Mouse (Mus musculus) hindbrain, embryonic 11.5 days (tissue): ENCODE results near the gene Cpxm2. TPM values are rescaled to one million over a fixed set of nuclear protein-coding genes. Genes with fewer than 3 reads are reported as not detected.

Experiments
- ATAC-seq: fragments of 200-750 bp; cut with Nextera tagmentation; 2 replicates; pipeline ENCODE4 v1.8.0; 2017; ENCODE audit warnings: mild to moderate bottlenecking, moderate TSS enrichment, moderate library complexity; ENCODE audit not compliant: low FRiP score
- DNase-seq: peaks from one replicate; pipeline ENCODE4 v3.0.0-alpha.2; 2015; ENCODE audit warnings: low spot score
- H3K27ac ChIP-seq: fragments of 300-500 bp; sonication (generic); 2 replicates; pipeline ENCODE4 v1.5.1; 2014; ENCODE audit warnings: mild to moderate bottlenecking, low read depth, low read length
- H3K27me3 ChIP-seq: fragments of 300-500 bp; sonication (generic); 2 replicates; pipeline ENCODE4 v1.6.1; 2014; ENCODE audit warnings: mild to moderate bottlenecking, low read length, moderate library complexity, mixed read lengths; ENCODE audit not compliant: control insufficient read depth, insufficient read depth
- H3K36me3 ChIP-seq: fragments of 300-500 bp; sonication (generic); 2 replicates; pipeline ENCODE4 v1.6.1; 2014; ENCODE audit warnings: mild to moderate bottlenecking, low read length, moderate library complexity, mixed read lengths; ENCODE audit not compliant: control insufficient read depth, insufficient read depth
- H3K4me1 ChIP-seq: fragments of 300-500 bp; sonication (generic); replicated peaks from 2 replicates; pipeline ENCODE4 v1.6.1; 2014; ENCODE audit warnings: low read length, mixed read lengths; ENCODE audit not compliant: control insufficient read depth, insufficient read depth
- H3K4me2 ChIP-seq: fragments of 300-500 bp; sonication (generic); replicated peaks from 2 replicates; pipeline ENCODE4 v1.6.1; 2014; ENCODE audit warnings: mild to moderate bottlenecking, low read depth, low read length
- H3K4me3 ChIP-seq: fragments of 300-500 bp; sonication (generic); 2 replicates; pipeline ENCODE4 v1.5.1; 2014; ENCODE audit warnings: low read depth, low read length
- H3K9ac ChIP-seq: fragments of 300-500 bp; sonication (generic); 2 replicates; pipeline ENCODE4 v1.6.1; 2014; ENCODE audit warnings: low read depth, low read length
- H3K9me3 ChIP-seq: fragments of 300-500 bp; sonication (generic); 2 replicates; pipeline ENCODE4 v1.6.1; 2016; ENCODE audit warnings: low read length; ENCODE audit not compliant: control insufficient read depth
- WGBS: fragments of 180-500 bp; shearing (Covaris S2); extraction: QIAGEN DNeasy Blood & Tissue Kit; methylation state at CpG from one replicate; pipeline ENCODE4 v1.1.7; 2014; 5-methylcytosine and 5-hydroxymethylcytosine counted together
- polyA plus RNA-seq: library from polyadenylated mRNA; unstranded; fragments of >200 nt; fragmentation: Nextera tagmentation; extraction: Ambion mirVana; gene quantifications from 2 replicates; pipeline ENCODE4 v1.2.1, GENCODE M21; 2014

Gene Cpxm2
- polyA plus RNA-seq, 1 experiment from 2014 or later, result 3.6 TPM

DNA sequence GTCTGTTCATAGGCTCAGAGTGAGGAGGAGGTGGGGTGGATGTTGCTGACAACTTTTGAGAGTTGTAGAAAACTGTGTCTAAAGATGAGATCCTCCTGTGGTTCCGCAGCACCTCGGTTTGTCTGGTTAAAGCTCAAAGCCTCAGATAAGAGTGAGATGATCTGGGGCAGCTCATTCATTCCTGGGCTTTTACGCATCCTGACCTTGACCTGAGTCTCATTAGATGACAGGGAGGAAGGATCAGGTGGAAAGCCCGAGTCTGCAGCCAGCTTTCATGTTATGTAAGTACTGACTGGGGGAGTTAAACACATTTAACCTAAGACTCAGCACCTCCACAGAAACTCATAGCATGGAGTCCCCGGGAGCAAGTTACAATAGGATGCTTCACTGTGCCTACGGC lies 127.9 kb downstream of the Cpxm2 start:
- Histone ChIP-seq H3K27me3 (no peaks in the 10 kb centered on the region), H3K4me1 (no peaks in the 10 kb centered on the region), H3K27ac (no peak overlapping the region), H3K4me2 (no peak overlapping the region), H3K4me3 (no peak overlapping the region), H3K9me3 (no peaks in the 10 kb centered on the region), H3K36me3 (no peaks in the 10 kb centered on the region), H3K9ac (no peak overlapping the region)
- WGBS, result 74% methylated on average over 6 of the region's 6 CpGs
- no peak for DNase-seq
- no peak for ATAC-seq

DNA sequence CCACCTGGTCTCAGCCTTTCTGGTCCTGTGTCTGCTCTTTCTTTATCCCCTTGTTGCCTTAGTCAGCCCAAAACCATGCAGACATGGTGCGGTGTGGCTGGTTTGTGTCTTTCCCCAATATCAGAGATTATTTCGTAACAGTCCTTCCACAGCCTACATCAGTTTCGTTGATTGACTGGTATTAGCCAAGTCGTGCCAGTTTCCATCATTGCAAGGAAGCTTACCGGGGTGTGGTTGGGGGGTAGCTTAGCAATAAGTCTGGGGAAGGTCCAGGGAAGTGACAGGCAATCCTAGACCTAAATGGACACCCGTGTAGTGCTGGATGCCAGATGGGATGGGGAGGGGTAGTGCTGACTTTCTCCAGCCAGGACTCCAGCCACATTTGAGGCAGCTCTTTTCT lies 128.9 kb downstream of the Cpxm2 start:
- Histone ChIP-seq H3K4me1 (no peaks in the 10 kb centered on the region), H3K4me2 (no peak overlapping the region), H3K4me3 (no peak overlapping the region), H3K27me3 (no peaks in the 10 kb centered on the region), H3K27ac (no peak overlapping the region), H3K9me3 (no peaks in the 10 kb centered on the region), H3K9ac (no peak overlapping the region), H3K36me3 (no peaks in the 10 kb centered on the region)
- 72% methylated on average over 6 of the region's 6 CpGs for WGBS
- ATAC-seq (no peak), DNase-seq (no peak)

DNA sequence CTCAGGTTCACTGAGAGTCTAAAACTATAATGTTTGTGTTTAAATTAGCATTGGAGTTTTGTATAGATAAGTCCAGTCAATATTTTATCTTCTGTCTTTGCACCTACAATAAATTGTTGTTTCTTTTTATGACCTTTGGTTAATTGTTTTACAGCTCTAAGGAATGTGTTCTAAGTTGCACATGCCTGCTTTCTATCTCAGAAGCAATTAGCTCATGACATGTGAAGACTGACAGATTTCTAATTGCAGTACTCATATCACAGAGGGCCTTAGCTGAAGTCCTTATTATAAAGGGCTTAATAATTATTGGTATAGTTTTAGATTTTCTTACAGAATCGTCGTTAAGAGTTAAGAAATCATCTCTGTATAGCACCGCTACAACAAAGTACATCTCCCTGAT lies 138.6 kb downstream of the Cpxm2 start:
- Histone ChIP-seq H3K4me2 (no peak overlapping the region), H3K36me3 (no peaks in the 10 kb centered on the region), H3K9ac (no peak overlapping the region), H3K4me1 (0 out of 2 replicates have a peak, but pooled peaks cover 6% of the 10 kb centered on the region), H3K4me3 (no peak overlapping the region), H3K27ac (no peak overlapping the region), H3K9me3 (no peaks in the 10 kb centered on the region), H3K27me3 (no peaks in the 10 kb centered on the region)
- 74% methylated on average over 3 of the region's 3 CpGs for WGBS
- ATAC-seq, result no peak
- no peak for DNase-seq

DNA sequence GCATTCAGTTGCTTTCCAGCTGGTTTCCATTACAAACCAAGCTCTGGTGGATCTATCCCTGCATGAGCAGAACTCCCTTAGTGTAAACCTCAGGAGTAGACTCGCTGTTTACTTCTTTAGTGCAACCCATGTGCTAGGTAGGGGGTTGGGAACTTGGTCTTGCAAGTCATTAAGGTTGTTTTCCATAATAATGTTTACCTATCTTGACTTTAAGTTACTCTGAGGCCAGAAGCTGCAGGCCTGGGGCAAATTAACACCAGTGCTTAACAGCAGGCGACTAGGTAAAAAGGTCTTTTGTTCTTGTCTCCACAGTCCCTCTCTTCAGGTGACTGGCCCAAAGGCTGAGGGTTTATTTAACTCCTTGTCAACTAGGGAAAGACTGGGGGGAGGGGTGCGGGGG lies 139.3 kb downstream of the Cpxm2 start:
- H3K4me3 ChIP-seq, result no peak overlapping the region
- no peak overlapping the region for H3K9ac ChIP-seq
- no peaks in the 10 kb centered on the region for H3K36me3 ChIP-seq
- H3K4me1 ChIP-seq, result 0 out of 2 replicates have a peak, but pooled peaks cover 6% of the 10 kb centered on the region
- 11% methylated on average over 3 of the region's 3 CpGs for WGBS
- no peak overlapping the region for H3K27ac ChIP-seq
- DNase-seq (no peak), ATAC-seq (no peak)
- no peaks in the 10 kb centered on the region for H3K27me3 ChIP-seq
- H3K9me3 ChIP-seq, result no peaks in the 10 kb centered on the region
- H3K4me2 ChIP-seq, result no peak overlapping the region

DNA sequence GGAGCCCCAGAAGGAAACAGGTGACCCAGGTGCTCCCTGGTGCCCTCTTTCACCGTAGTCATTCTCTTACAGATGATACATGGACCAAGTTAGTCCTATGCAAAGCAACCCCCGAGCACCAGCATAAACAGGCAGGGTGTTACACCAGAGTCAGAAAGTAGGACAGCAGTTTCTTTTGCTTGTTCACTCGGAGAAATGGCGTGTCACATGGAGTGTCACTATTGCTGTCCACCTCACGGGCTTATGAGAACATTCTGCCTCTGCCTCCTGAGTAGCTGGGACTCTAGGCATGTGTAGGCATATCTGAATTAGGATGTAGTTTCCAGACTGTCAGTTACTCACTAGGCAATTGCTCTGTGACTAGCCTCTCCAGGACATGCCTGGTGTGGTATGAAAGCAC lies 140.6 kb downstream of the Cpxm2 start:
- DNase-seq (no peak), ATAC-seq (no peak)
- Histone ChIP-seq H3K4me2 (no peak overlapping the region), H3K4me3 (no peak overlapping the region), H3K27ac (no peak overlapping the region), H3K27me3 (no peaks in the 10 kb centered on the region), H3K4me1 (0 out of 2 replicates have a peak, but pooled peaks cover 6% of the 10 kb centered on the region), H3K9ac (no peak overlapping the region), H3K36me3 (no peaks in the 10 kb centered on the region), H3K9me3 (no peaks in the 10 kb centered on the region)
- WGBS, result 83% methylated on average over 5 of the region's 5 CpGs

DNA sequence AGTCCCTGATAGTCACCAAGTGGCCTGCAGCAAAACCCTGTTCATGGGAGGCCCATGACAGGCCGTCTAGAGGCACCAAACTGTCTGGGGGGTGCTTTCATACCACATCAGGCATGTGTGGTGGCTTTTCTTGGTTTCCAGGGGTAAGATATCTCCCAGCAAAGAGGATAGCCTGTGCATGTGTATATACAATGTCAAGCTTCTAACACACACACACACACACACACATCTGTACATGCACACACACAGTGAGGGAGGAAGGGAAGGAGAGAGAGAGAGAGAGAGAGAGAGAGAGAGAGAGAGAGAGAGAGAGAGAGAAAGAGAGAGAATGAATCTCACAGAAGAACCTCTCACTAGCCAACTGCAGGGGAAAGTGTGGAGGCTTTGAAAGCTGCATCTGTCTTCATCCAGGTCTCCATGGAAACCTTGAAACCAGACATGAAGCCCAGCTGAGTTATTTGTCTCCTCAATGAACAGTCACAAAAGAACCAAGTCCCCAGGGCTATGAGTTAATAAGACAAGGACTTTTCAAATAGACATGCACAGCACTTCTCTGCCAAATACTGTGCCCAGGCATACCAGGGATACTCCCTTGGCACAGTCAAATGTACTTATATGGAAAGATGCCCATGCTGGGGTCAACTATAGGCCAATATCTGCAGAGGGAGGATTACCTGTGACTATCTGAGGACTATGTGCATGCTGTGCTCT lies 141.4 kb downstream of the Cpxm2 start:
- no peak overlapping the region for H3K4me3 ChIP-seq
- H3K9ac ChIP-seq, result no peak overlapping the region
- no peaks in the 10 kb centered on the region for H3K27me3 ChIP-seq
- DNase-seq, result peak; percentile 56
- H3K4me1 ChIP-seq, result 0 out of 2 replicates have a peak, but pooled peaks cover 6% of the 10 kb centered on the region
- H3K27ac ChIP-seq, result 0 out of 2 replicates have a peak overlapping the region, but pooled peaks have one; percentile 5
- no peak overlapping the region for H3K4me2 ChIP-seq
- peak; percentile 65 for ATAC-seq
- WGBS, result 29% methylated on average over 1 of the region's 1 CpGs
- H3K36me3 ChIP-seq, result no peaks in the 10 kb centered on the region
- no peaks in the 10 kb centered on the region for H3K9me3 ChIP-seq

DNA sequence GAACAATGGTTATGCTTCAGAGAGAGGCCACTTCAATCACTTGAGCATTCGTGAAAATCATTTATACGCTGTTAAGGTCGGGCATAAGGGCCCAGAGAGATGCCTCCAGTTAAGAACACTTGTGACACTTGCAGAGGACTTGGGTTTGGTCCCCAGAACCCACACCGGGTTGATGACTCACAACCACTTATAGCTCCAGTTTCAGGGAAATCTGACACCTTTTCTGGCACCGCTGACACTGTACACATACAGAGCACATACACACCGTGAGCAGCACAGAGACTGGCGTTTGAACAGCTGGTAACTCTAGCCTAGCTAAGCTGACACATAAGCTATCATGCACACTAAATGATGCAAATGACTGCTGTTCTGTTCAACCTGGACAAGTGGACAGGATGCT lies 145.5 kb downstream of the Cpxm2 start:
- 0 out of 2 replicates have a peak, but pooled peaks cover 6% of the 10 kb centered on the region for H3K4me1 ChIP-seq
- H3K4me3 ChIP-seq, result no peak overlapping the region
- ATAC-seq, result no peak
- WGBS, result 83% methylated on average over 7 of the region's 7 CpGs
- H3K27me3 ChIP-seq, result no peaks in the 10 kb centered on the region
- H3K27ac ChIP-seq, result no peak overlapping the region
- H3K9me3 ChIP-seq, result no peaks in the 10 kb centered on the region
- no peak overlapping the region for H3K9ac ChIP-seq
- no peaks in the 10 kb centered on the region for H3K36me3 ChIP-seq
- no peak for DNase-seq
- H3K4me2 ChIP-seq, result no peak overlapping the region

DNA sequence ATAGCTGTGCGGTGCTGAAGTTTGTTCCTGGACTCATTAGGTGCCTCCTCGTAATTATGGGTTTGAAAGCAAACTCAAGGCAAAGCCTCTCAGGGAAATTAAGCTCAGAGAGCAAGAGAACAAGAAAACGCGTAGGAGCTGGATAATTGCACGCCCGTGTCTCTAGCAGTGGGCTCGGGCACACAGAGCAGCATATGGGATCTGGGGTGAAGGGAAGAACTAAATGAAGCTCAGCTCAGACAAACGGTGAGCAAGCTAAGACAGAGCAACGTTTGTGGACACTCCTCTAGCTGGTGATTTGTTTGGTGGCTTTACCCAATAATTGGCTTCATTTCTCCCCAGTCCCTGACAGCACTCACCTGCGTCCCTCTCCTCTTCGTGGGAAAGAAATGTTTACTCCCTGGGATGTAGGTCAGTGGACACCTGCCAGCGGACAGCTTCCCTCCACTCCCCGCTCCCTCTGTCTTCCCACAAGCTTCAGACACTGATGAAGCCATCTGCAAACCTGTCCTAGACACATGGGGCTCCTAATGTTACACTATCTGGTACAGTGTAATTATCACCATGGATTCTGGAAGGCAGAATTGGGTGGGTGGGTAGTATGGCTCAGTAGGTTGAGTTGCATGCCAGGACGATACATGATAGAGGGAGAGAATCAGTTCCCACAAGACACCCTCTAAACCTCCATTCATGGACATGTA lies 148.4 kb downstream of the Cpxm2 start:
- Histone ChIP-seq H3K9ac (no peak overlapping the region), H3K36me3 (no peaks in the 10 kb centered on the region), H3K4me1 (no peaks in the 10 kb centered on the region), H3K27me3 (no peaks in the 10 kb centered on the region), H3K4me3 (no peak overlapping the region), H3K9me3 (no peaks in the 10 kb centered on the region), H3K4me2 (no peak overlapping the region), H3K27ac (no peak overlapping the region)
- WGBS, result 83% methylated on average over 14 of the region's 14 CpGs
- ATAC-seq, result no peak
- no peak for DNase-seq

DNA sequence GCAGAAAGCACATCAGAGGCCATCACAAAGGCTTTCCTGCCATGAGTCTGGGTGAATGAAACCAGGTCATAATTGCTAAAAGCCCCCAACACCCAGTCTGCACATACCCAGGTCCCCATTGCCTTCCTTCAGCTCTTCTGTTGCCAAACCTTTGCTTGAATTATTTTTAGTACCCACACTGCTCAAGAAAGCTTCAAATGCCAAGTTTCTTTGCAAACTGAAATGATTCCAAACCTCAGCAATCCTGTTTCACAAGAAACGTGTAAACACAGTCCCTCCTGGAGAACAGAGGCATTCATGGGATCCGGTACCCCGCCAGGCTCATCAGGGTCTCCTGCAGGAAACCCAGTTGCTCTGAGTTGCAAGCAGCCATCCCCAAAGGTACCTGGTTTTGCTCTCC lies 161.7 kb downstream of the Cpxm2 start:
- DNase-seq (no peak), ATAC-seq (no peak)
- 73% methylated on average over 3 of the region's 3 CpGs for WGBS
- H3K4me2 ChIP-seq, result no peak overlapping the region
- no peaks in the 10 kb centered on the region for H3K27me3 ChIP-seq
- no peak overlapping the region for H3K9ac ChIP-seq
- H3K4me1 ChIP-seq, result no peaks in the 10 kb centered on the region
- no peaks in the 10 kb centered on the region for H3K36me3 ChIP-seq
- H3K4me3 ChIP-seq, result no peak overlapping the region
- H3K27ac ChIP-seq, result no peak overlapping the region
- H3K9me3 ChIP-seq, result no peaks in the 10 kb centered on the region
